Mouse (Mus musculus) lung, postnatal 25 days (tissue): ENCODE measurements around the gene Klf2.
A peak's percentile ranks its signal among the peaks of the same experiment; 100 is the strongest.

ENCODE experiments used
- DNase-seq: peaks from one replicate; pipeline ENCODE4 v3.0.0; 2022; ENCODE audit warnings: low spot score

The Klf2 gene

DNA sequence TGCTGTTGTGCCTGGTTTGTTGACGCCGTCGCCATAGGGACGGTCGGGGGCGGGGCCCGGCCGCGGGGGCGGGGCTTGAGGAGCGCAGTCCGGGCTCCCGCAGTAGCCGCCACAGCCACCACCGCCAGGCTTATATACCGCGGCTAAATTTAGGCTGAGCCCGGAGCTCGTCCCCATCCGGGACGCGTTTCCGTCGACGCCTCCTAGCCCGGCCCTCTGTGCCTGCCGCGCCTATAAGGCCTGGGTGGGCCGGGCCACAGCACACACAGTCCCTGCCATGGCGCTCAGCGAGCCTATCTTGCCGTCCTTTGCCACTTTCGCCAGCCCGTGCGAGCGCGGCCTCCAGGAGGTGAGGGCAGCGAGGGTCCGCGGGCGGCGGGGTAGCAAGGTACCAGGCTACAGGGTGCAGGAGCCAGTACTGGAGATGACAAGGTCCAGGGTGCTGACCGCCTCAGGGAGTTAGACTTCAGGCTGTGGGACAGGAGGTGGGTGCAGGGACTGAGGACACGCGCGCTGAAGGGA lies at the start of gene Klf2:
Klf2 (plus strand) TSS at position 233 of the 522 bp plus-strand sequence.
- DNase-seq: peak; percentile 100

- DNase-seq: no peak
Measured at GRCm38 (mm10) chr8:72270606-72271005, 48.2 kb upstream of the Klf2 start.

GRCm38 (mm10) chr8:72271051-72271660 lies 47.7 kb upstream of the Klf2 start:
- no peak for DNase-seq

- DNase-seq: no peak
Measured at GRCm38 (mm10) chr8:72271691-72272090, 47.1 kb upstream of the Klf2 start.

- DNase-seq: peak; percentile 89
Measured at GRCm38 (mm10) chr8:72272361-72272760, 46.5 kb upstream of the Klf2 start.

DNA sequence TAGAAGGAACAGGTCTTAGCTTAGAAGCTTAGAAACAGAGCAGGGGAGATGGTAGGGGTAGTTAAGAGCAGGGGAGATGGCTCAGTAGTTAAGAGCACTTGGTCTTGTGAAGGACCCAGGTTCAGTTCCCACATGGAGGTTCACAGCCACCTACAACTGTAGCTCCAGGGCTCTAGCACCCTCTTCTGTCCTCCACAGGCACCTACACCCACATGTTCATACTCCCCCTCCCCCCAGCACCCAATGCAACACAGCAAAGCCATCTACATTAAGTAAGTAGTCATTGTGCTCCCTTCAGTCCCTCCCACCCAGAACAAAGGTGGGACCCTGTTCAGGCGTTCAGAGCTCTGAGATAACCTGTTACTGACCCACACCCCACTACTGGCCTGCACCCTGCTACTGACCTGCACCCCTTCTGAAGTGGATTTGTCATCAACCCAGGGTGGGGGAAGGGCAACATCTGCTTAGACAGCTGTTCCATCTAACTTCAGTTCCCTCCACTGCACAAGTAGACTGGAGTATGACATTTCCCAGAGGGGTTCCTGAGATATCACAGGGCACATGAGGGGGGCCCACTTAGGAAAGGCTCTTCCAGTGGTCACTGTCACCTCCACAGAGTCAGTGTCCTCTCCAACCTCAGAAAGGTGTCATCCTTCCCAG lies 45.6 kb upstream of the Klf2 start:
- no peak for DNase-seq

GRCm38 (mm10) chr8:72273807-72274206 lies 45.0 kb upstream of the Klf2 start:
- no peak for DNase-seq

- DNase-seq: no peak
Measured at GRCm38 (mm10) chr8:72277244-72277643, 41.6 kb upstream of the Klf2 start.

- DNase-seq: no peak
Measured at GRCm38 (mm10) chr8:72279151-72279550, 39.7 kb upstream of the Klf2 start.

DNA sequence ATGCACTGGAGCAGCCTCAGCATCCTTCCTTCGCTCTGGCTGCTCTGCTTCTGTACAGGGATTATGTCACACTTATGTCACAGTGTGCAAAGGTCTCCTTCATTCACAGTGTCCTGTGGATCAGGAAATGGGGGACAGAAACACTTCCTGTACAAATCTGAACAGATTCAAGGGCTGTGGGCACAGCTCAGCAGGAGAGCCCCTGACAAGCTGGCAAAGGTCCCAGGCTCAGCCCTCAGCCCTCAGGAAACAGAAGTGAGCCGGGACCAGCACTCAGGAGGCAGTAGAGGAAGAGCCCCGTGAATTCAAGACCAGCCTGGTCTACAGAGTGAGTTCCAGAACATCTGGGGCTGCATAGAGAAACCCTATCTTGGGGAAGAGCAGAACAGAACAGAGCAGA lies 37.2 kb upstream of the Klf2 start:
- no peak for DNase-seq

DNA sequence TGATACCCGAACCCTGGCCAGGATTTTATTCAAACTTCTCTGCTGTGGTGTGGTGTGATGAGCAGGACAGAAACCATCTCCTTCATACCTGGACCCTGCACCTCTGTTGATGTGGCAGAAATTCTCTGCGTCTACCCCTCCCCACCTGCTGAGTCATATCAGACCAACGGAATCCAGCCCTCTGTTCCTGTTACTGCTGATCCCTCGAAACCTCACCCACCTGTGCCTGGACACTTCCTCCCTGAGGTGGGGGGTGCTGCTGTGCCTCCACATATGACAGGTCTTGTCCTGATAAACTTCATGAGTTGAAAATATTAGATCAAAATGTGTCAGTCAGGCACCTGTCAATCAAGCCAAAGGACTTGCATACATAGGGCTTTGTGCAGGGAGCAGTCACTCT lies 33.5 kb upstream of the Klf2 start:
- DNase-seq: no peak

GRCm38 (mm10) chr8:72289051-72289450 lies 29.8 kb upstream of the Klf2 start:
- DNase-seq: no peak

DNA sequence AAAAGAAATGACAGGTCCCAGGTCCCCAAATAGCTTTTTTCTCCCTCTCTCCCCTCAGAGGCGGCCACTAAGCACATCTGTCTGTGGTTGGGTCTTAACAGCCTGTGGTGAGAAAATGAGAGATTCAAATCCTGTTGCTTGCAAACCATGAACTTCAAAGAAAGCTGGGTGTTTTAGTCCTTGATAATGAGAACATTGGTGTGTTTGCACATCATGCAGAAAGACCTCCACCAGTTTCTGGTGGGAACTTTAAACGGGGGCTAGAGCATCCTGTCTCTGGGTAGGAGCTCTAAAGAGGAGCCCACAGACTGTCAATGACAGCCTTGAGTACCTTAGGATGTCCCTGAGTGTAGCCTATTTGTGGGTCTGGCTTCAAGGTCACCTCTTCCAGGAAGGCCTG lies 27.7 kb upstream of the Klf2 start:
- no peak for DNase-seq

DNA sequence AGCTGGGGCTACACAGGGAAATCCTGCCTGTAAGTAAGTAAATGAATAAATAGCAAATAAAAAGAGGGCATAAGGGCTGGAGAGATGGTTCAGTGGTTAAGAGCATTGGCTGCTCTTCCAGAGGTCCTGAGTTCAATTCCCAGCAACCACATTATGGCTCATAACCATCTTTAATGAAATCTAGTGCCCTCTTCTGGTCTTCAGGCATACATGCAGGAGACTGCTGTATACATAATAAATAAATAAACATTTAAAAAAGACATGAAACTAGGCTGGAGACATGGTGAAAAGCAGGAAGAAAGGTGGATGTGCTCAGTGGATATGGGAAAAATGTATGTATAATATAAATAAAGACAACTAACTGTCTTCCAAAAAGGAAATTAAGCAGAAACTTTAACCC lies 25.5 kb upstream of the Klf2 start:
- no peak for DNase-seq

GRCm38 (mm10) chr8:72295125-72295524 lies 23.7 kb upstream of the Klf2 start:
- peak; percentile 30 for DNase-seq

GRCm38 (mm10) chr8:72295679-72296078 lies 23.2 kb upstream of the Klf2 start:
- peak; percentile 92 for DNase-seq

- no peak for DNase-seq
Measured at GRCm38 (mm10) chr8:72296561-72296960, 22.3 kb upstream of the Klf2 start.

GRCm38 (mm10) chr8:72298928-72299327 lies 19.9 kb upstream of the Klf2 start:
- no peak for DNase-seq

DNA sequence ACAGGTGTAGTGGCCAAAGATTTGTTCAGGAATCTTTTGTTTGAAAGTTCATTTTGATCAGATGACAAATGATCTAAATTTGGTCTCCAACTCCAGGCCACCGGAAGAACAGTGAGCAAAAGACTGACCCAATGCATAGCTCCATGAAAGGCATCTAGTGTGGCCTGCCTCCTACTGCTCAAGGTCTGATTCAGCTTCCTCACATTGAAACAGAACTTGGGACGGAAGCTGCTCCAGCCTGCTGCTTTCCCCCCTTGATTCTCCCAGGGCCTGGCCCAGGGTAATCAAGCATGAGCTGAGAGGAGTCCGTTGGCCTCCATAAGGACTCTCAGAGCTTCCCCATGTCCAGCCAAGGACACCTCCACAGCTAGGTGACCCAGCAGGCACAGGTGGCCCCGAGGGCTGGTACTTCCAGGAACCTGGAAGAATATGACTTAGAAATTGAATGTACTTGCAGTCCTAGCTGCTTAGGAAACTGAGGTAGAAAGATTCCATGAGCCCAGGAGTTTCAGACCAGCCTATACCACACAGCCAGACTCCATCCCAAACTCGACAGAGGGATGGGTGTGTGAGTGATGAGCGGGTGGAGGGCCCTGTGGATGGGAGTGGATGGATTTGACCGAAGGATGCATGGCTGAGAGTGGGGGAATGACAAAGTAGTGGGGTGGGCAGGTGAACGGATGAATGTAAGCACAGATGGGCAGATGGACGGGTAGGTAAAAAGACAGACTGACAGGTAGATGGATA lies 18.0 kb upstream of the Klf2 start:
- DNase-seq: no peak

- no peak for DNase-seq
Measured at GRCm38 (mm10) chr8:72301497-72301896, 17.3 kb upstream of the Klf2 start.

DNA sequence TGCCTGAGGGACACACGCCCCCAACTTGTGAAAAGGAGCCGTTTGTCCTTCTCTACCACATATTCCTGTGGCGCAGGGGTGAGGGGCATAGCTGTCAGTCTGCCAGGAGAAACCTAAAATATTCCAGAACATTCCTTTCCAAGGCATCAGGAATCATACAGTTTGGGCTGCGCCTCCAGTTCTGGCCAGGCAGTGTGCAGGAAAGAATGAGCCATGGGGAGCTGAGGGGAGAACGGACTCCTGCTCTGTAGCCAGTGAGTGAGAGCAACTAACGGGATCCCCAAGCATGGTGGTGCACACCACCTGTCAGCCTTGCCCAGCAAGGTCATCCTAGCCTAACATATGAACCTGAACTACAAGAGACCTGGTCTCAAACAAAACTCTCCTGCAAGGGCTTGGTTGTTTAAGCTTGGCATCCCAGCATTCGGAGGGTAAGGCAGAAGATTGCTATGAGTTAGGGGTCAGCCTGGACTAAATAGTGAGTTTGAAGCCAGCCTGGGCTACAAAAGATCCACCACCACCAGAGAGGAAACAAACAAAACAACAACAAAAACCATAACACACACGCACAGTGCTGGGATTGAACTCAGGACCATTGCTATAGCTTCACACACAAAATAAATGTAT lies 15.7 kb upstream of the Klf2 start:
- no peak for DNase-seq

- DNase-seq: peak; percentile 91
Measured at GRCm38 (mm10) chr8:72303633-72304032, 15.2 kb upstream of the Klf2 start.
